Mouse (Mus musculus): ENCODE results near the gene Wrap53.

DNA sequence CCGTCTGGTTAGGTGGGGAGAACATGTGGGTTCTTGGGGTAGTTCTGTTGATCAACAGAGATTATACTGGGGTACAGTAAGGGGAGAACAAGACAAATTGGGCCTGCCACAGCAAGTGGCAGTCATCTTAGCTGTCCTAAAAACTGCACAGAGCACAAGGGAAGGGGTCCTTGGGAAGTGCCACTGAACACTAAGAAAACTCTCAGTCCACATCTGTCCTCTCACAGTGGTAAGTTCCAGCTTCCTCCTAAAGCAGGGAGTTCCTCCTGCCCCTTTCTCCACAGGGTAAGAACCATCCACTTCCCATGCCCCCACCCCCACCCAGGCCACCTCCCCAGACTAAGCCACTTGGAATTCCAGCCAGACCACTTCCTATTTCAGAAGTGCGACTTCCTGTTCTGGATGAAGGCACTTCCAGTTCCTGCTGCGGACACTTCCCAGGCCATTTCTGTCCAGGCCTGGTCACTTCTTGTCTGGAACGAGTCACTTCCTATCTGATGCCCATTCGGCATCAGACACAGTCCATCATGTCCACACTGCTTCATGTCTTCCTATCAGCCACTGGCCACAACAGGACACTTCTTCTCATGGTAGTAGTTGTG lies 25.4 kb downstream of the Wrap53 start:
- TF ChIP-seq GATA1 (IDR thresholded peaks at IDR 0.05; ENCODE audit: borderline replicate concordance, low read length): no peak
- no peak for TF ChIP-seq CTCF (IDR thresholded peaks at IDR 0.05; ENCODE audit: low read depth, low read length)
